Mouse (Mus musculus): Measurements from ENCODE around the gene Sbno2. TPM values are rescaled to one million over a fixed set of nuclear protein-coding genes. Genes with fewer than 3 reads are reported as not detected.

Gene Sbno2
- polyA plus RNA-seq, 1 experiment from 2014 or later = 11.8 TPM

GRCm38 (mm10) chr10:80094684-80095083 lies 10.7 kb downstream of the Sbno2 start:
- no peak for ATAC-seq (ENCODE audit: low read depth)
- peak overlapping the region; percentile 7; the same call in 1 of the 2 replicates for H3K27ac ChIP-seq (ENCODE audit: low read length)
- WGBS (ENCODE audit: insufficient replicate concordance) = 70% methylated on average over 3 of the region's 3 CpGs
- H3K4me1 ChIP-seq (ENCODE audit: control insufficient read depth, low read depth, low read length) = peaks cover 58% of the 10 kb centered on the region
- H3K9me3 ChIP-seq (replicated peaks; ENCODE audit: control insufficient read depth, low read length) = no peaks in the 10 kb centered on the region
- H3K9ac ChIP-seq (ENCODE audit: low read depth, low read length) = no peak overlapping the region
- H3K4me3 ChIP-seq (ENCODE audit: low read depth, low read length) = no peak overlapping the region
- H3K27me3 ChIP-seq (ENCODE audit: control insufficient read depth, insufficient read depth, low read depth, low read length) = no peaks in the 10 kb centered on the region
- no peak overlapping the region for H3K4me2 ChIP-seq (ENCODE audit: low read depth, low read length)
- peaks cover 3% of the 10 kb centered on the region; the same call in 1 of the 2 replicates for H3K36me3 ChIP-seq (ENCODE audit: control insufficient read depth, insufficient read depth)

DNA sequence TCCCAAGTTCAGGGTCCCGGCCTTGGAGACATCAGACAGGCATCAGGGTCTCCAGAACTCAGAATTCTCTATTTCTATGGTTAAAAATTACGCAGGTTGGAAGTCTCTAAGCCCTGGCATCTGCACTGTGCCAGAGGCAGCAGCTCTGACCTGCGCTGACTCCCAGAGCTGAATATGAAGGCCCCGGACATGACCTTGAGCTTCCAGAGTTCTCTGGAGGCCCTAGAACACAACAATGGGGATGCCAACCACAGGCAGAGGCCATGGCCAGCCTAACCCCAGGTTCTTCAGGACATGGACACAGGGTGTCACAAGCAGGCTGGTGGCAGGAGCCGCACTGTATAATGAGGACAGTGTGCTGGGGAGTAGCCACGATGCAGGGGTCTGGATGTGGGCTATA lies 11.3 kb downstream of the Sbno2 start:
- Histone ChIP-seq H3K9ac (ENCODE audit: low read depth, low read length) (no peak overlapping the region), H3K4me2 (ENCODE audit: low read depth, low read length) (no peak overlapping the region), H3K36me3 (ENCODE audit: control insufficient read depth, insufficient read depth) (peaks cover 3% of the 10 kb centered on the region; the same call in 1 of the 2 replicates), H3K27me3 (ENCODE audit: control insufficient read depth, insufficient read depth, low read depth, low read length) (no peaks in the 10 kb centered on the region), H3K9me3 (replicated peaks; ENCODE audit: control insufficient read depth, low read length) (no peaks in the 10 kb centered on the region), H3K27ac (ENCODE audit: low read length) (no peak overlapping the region), H3K4me3 (ENCODE audit: low read depth, low read length) (no peak overlapping the region), H3K4me1 (ENCODE audit: control insufficient read depth, low read depth, low read length) (peaks cover 58% of the 10 kb centered on the region)
- 85% methylated on average over 6 of the region's 6 CpGs for WGBS (ENCODE audit: insufficient replicate concordance)
- ATAC-seq (ENCODE audit: low read depth) = no peak

DNA sequence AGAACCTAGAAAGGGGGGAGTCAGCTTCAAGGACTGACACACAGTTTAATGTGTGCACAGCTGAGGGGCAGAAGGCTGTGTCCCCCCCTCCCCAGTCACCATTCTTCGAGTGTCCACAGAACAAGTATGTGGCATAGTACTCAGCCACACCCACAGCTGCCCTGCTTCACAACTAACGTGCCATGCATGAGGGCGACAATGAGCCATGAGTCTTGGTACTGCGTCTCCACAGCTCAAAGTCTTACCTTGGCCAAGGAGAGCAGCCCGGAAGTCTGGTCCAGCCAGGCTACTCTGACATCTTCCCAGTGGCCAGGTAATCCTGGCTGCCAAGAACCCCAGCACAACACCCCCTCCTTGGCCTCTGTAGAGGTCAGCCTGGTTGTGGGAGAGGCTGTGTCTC lies 12.7 kb downstream of the Sbno2 start:
- Histone ChIP-seq H3K4me2 (ENCODE audit: low read depth, low read length) (no peak overlapping the region), H3K4me3 (ENCODE audit: low read depth, low read length) (no peak overlapping the region), H3K9me3 (replicated peaks; ENCODE audit: control insufficient read depth, low read length) (no peaks in the 10 kb centered on the region), H3K9ac (ENCODE audit: low read depth, low read length) (no peak overlapping the region), H3K27ac (ENCODE audit: low read length) (no peak overlapping the region), H3K36me3 (ENCODE audit: control insufficient read depth, insufficient read depth) (peaks cover 3% of the 10 kb centered on the region; the same call in 1 of the 2 replicates), H3K27me3 (ENCODE audit: control insufficient read depth, insufficient read depth, low read depth, low read length) (no peaks in the 10 kb centered on the region), H3K4me1 (ENCODE audit: control insufficient read depth, low read depth, low read length) (peaks cover 49% of the 10 kb centered on the region)
- no peak for ATAC-seq (ENCODE audit: low read depth)
- WGBS (ENCODE audit: insufficient replicate concordance) = 73% methylated on average over 5 of the region's 5 CpGs

DNA sequence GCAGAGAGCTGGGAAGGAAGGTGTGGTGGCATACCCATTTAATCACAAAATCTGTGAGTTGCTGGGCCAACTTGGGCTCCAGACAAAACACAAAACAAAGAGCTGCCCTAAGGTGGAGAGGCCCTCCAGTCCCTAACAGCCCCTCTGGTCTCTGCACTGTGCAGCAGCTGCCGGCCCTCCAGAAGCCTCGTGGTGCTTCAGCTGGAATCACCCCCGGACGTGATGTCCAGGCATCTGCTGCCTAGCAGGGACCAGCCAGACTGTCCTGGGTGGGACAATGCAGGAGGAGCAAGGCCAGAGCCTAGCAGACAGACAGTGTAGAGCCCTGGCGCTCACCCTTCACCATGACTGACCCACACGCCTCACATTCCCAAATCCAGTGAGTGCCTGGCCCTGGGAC lies 13.8 kb downstream of the Sbno2 start:
- no peaks in the 10 kb centered on the region for H3K9me3 ChIP-seq (replicated peaks; ENCODE audit: control insufficient read depth, low read length)
- no peaks in the 10 kb centered on the region for H3K27me3 ChIP-seq (ENCODE audit: control insufficient read depth, insufficient read depth, low read depth, low read length)
- WGBS (ENCODE audit: insufficient replicate concordance) = 83% methylated on average over 6 of the region's 6 CpGs
- peaks cover 48% of the 10 kb centered on the region for H3K4me1 ChIP-seq (ENCODE audit: control insufficient read depth, low read depth, low read length)
- H3K4me2 ChIP-seq (ENCODE audit: low read depth, low read length) = no peak overlapping the region
- no peak overlapping the region for H3K4me3 ChIP-seq (ENCODE audit: low read depth, low read length)
- H3K36me3 ChIP-seq (ENCODE audit: control insufficient read depth, insufficient read depth) = peaks cover 3% of the 10 kb centered on the region; the same call in 1 of the 2 replicates
- ATAC-seq (ENCODE audit: low read depth) = no peak
- no peak overlapping the region for H3K9ac ChIP-seq (ENCODE audit: low read depth, low read length)
- no peak overlapping the region for H3K27ac ChIP-seq (ENCODE audit: low read length)

GRCm38 (mm10) chr10:80089146-80089545 lies 16.2 kb downstream of the Sbno2 start:
- peaks cover 28% of the 10 kb centered on the region for H3K4me1 ChIP-seq (ENCODE audit: control insufficient read depth, low read depth, low read length)
- H3K9me3 ChIP-seq (replicated peaks; ENCODE audit: control insufficient read depth, low read length) = no peaks in the 10 kb centered on the region
- no peaks in the 10 kb centered on the region for H3K27me3 ChIP-seq (ENCODE audit: control insufficient read depth, insufficient read depth, low read depth, low read length)
- 0 out of 2 replicates have a peak, but pooled peaks have one; percentile 16 for ATAC-seq (ENCODE audit: low read depth)
- H3K4me2 ChIP-seq (ENCODE audit: low read depth, low read length) = no peak overlapping the region
- H3K36me3 ChIP-seq (ENCODE audit: control insufficient read depth, insufficient read depth) = peaks cover 3% of the 10 kb centered on the region
- no peak overlapping the region for H3K9ac ChIP-seq (ENCODE audit: low read depth, low read length)
- 61% methylated on average over 4 of the region's 4 CpGs for WGBS (ENCODE audit: insufficient replicate concordance)
- no peak overlapping the region for H3K4me3 ChIP-seq (ENCODE audit: low read depth, low read length)
- H3K27ac ChIP-seq (ENCODE audit: low read length) = no peak overlapping the region

- Histone ChIP-seq H3K27me3 (ENCODE audit: control insufficient read depth, insufficient read depth, low read depth, low read length) (no peaks in the 10 kb centered on the region), H3K4me2 (ENCODE audit: low read depth, low read length) (no peak overlapping the region), H3K27ac (ENCODE audit: low read length) (peak overlapping the region; percentile 75), H3K4me1 (ENCODE audit: control insufficient read depth, low read depth, low read length) (peaks cover 35% of the 10 kb centered on the region), H3K9ac (ENCODE audit: low read depth, low read length) (no peak overlapping the region), H3K9me3 (replicated peaks; ENCODE audit: control insufficient read depth, low read length) (no peaks in the 10 kb centered on the region), H3K36me3 (ENCODE audit: control insufficient read depth, insufficient read depth) (peaks cover 10% of the 10 kb centered on the region), H3K4me3 (ENCODE audit: low read depth, low read length) (no peak overlapping the region)
- ATAC-seq (ENCODE audit: low read depth) = no peak
- 44% methylated on average over 8 of the region's 8 CpGs for WGBS (ENCODE audit: insufficient replicate concordance)
Observed at GRCm38 (mm10) chr10:80087483-80087882, 17.9 kb downstream of the Sbno2 start.

DNA sequence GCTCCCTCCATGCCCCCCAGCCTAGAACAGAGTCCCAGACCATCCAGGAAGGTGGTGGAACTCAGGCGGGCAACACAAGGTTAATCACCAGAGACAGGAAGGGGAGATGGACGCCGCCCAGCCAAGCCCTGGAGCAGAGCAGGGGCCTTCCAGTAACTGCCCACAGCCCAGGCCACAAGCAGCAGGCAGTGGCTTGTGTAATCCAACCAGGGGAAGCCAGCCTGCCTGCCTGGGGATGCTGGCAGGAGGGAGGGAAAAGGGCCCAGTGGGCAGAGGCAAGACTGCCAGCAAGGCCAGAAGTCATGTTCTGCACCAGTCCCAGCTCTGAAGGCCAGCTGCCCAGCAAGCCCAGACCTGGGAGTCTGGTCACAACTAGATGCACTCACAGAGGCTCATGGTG lies 18.5 kb downstream of the Sbno2 start:
- ATAC-seq (ENCODE audit: low read depth) = no peak
- H3K9me3 ChIP-seq (replicated peaks; ENCODE audit: control insufficient read depth, low read length) = no peaks in the 10 kb centered on the region
- H3K4me1 ChIP-seq (ENCODE audit: control insufficient read depth, low read depth, low read length) = peaks cover 41% of the 10 kb centered on the region
- H3K36me3 ChIP-seq (ENCODE audit: control insufficient read depth, insufficient read depth) = peaks cover 16% of the 10 kb centered on the region
- WGBS (ENCODE audit: insufficient replicate concordance) = 31% methylated on average over 3 of the region's 3 CpGs
- 0 out of 2 replicates have a peak overlapping the region, but pooled peaks have one; percentile 5 for H3K4me2 ChIP-seq (ENCODE audit: low read depth, low read length)
- no peaks in the 10 kb centered on the region for H3K27me3 ChIP-seq (ENCODE audit: control insufficient read depth, insufficient read depth, low read depth, low read length)
- H3K27ac ChIP-seq (ENCODE audit: low read length) = peak overlapping the region; percentile 75
- no peak overlapping the region for H3K4me3 ChIP-seq (ENCODE audit: low read depth, low read length)
- no peak overlapping the region; the same call in 1 of the 2 replicates for H3K9ac ChIP-seq (ENCODE audit: low read depth, low read length)

GRCm38 (mm10) chr10:80084817-80085487 lies 20.4 kb downstream of the Sbno2 start:
- Histone ChIP-seq H3K4me2 (ENCODE audit: low read depth, low read length) (no peak overlapping the region), H3K9ac (ENCODE audit: low read depth, low read length) (no peak overlapping the region), H3K27me3 (ENCODE audit: control insufficient read depth, insufficient read depth, low read depth, low read length) (no peaks in the 10 kb centered on the region), H3K4me1 (ENCODE audit: control insufficient read depth, low read depth, low read length) (peaks cover 56% of the 10 kb centered on the region), H3K36me3 (ENCODE audit: control insufficient read depth, insufficient read depth) (peaks cover 12% of the 10 kb centered on the region), H3K27ac (ENCODE audit: low read length) (no peak overlapping the region), H3K4me3 (ENCODE audit: low read depth, low read length) (no peak overlapping the region), H3K9me3 (replicated peaks; ENCODE audit: control insufficient read depth, low read length) (no peaks in the 10 kb centered on the region)
- WGBS (ENCODE audit: insufficient replicate concordance) = 78% methylated on average over 9 of the region's 9 CpGs
- ATAC-seq (ENCODE audit: low read depth) = no peak

DNA sequence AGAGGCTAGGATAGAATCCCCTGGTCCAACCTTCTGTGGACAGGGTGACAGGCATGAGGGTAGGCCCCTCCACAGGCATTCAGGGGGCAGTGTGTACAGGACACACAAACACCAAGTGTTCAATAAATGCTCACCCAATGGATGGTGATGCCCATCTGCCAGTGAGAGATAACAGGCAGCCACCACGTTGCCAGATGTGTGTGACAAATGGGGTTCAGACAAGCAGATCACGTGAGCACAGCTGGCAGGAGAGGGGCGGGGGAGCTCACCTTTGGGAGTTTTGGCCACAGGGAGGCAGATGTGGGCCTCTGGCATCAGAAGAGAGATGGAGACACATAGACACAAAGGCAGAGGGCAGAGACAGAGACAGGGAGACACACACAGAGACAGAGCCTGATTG lies 24.3 kb downstream of the Sbno2 start:
- peak; percentile 93 for ATAC-seq (ENCODE audit: low read depth)
- Histone ChIP-seq H3K9ac (ENCODE audit: low read depth, low read length) (peak overlapping the region; percentile 74), H3K4me3 (ENCODE audit: low read depth, low read length) (peak overlapping the region; percentile 53), H3K4me2 (ENCODE audit: low read depth, low read length) (peak overlapping the region; percentile 87), H3K4me1 (ENCODE audit: control insufficient read depth, low read depth, low read length) (peaks cover 37% of the 10 kb centered on the region), H3K27ac (ENCODE audit: low read length) (peak overlapping the region; percentile 98), H3K36me3 (ENCODE audit: control insufficient read depth, insufficient read depth) (peaks cover 15% of the 10 kb centered on the region), H3K27me3 (ENCODE audit: control insufficient read depth, insufficient read depth, low read depth, low read length) (no peaks in the 10 kb centered on the region), H3K9me3 (replicated peaks; ENCODE audit: control insufficient read depth, low read length) (no peaks in the 10 kb centered on the region)
- WGBS (ENCODE audit: insufficient replicate concordance) = 22% methylated on average over 3 of the region's 3 CpGs
